Mouse (Mus musculus): Measurements from ENCODE around the gene Cryl1.

The Cryl1 gene

DNA sequence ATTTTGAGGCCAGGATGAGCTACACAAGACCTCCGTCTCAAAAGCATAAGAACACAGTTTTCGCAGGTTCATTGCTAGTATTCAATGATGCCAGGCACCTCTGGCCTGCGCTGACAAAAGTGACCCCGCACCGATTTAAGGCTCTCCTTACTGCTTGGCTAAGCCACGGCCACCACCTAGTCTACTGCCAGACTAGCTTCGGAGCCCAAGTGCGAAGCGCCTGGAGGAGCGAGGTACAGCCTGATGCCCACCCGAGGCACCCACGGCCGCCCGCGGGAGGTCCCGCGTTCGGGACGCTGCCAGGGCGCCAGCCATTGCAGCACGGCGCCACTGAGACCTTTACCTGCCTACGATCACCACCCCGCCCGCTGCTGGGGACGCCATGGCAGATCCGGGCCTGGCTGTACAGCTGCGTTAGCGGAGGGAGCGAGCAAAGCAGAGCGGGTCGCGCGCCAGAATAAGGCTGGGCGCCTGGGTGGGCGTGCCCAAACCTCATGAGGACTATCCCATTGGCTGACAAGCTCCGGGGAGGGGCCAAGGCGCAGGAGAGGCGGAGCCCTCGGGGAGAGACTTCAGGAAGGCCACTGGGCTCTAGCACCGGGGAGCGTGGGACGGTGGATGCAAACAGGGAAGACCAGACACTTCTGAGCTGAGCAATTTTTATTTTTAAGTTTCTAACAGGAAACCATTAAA lies at the start of gene Cryl1:
Cryl1 (minus strand) TSS at position 465 of the 693 bp plus-strand sequence.
- DNase-seq: peak; percentile 97

DNA sequence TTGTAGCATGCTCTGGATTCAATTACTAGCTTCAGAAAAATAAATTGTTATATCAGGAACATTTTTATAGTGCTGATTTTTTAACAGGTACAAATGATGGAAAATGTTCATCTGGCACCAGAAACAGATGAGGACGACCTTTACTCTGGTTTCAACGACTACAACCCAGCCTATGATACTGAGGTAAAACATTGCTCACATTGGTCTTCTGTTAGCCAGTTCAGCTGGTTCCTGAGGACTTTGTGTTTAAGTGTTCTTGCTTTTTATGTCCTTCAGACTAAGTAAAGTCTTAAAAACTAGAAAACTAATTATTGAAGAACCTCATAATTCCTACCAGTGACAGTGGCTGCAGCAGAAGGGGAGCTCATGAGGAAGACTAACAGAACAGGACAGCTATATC lies 32.1 kb upstream of the Cryl1 start:
- DNase-seq: no peak

DNA sequence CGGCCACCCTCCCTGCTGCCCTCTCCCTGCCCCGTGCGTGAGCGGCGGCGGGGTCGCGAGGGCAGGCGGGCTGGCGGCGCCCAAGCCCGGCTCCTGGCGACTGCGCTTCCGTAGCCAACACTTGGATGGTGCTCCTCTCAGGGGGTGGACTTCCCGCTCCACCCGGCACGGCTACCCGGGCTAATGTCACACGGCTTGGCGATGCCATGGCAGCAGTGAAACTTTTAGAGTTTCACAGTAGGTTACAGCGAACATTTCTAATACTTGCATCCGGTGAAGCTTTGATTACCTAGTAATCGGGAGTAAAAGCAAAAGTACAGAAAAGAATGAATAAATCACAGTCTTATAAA lies 25.9 kb upstream of the Cryl1 start:
- DNase-seq: no peak

DNA sequence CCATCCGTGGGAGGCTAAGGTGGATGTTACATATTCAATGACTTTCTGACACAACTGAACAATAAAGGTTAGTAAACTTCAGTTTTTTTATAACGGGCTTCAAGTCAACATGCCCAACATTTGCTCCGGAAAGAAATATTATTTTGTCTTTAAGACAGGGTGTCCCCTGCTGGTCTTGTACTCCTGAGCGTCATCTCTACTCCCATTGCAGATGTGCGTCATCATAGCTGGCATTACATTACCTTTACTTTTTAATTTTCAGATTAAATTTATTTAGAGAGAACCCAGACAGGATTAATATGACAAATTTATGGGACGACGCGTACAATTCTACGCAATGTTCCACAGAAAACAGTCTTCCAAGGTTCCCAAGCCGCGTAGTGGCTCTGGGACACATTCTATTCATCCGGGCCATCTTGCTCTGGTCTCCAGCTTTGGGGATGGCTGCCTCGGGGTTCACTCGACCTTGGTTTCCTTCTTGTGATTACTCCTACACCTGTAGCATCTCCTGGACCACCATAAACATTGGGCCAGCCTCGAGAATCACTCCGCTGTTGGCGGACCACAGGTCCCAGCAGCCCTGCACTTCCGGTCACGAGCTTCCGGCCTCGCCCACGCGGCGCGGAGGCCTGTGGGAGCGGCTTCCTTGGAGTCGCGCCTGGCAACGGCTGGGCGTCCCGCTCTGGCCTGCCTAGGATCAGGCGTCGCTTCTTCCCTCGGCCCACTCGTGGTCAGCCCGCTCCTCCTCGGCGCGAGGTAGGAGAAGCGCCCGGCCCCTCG lies 25.3 kb upstream of the Cryl1 start, which contains the start of gene Ift88:
Ift88 (plus strand) TSS at position 631 of the 780 bp plus-strand sequence.
- peak; percentile 92 for DNase-seq

DNA sequence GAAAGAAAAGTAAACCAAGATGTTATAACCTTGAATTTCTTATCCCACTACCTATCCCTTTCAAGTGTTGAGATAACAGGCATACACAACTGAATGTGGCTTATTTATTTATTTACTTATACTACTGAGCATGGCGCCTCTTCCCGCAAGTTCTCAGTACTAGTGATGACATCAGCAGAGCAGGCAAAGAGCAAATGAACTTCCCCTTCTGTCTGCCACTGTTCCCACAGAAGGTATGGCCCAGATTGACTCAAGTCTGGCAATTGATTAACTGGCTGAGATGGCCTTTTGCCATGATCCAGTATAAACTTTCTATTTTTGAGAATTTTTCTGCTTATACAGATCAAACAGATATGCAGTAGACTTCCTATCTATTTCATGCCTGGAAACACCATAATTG lies 18.9 kb upstream of the Cryl1 start:
- no peak for DNase-seq

DNA sequence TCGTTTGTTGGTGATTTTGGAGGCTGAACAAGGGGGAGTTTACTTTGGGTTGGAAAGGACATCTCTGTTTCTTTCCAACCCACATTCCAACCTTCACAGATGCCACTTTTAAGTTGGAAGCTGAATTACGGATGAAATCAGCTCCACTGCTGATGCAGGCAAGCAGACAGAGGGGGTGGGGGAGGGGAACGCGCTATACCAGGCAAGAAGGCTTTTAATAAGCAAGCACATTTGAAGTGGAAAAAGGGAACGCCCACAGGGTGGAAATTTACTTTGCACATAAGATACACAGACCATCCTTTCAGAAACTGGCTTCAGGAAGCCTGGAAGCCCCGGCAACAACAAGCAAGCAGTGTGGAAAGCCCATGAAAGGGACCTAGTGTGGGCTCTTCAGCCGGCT lies 13.8 kb upstream of the Cryl1 start:
- DNase-seq: no peak

DNA sequence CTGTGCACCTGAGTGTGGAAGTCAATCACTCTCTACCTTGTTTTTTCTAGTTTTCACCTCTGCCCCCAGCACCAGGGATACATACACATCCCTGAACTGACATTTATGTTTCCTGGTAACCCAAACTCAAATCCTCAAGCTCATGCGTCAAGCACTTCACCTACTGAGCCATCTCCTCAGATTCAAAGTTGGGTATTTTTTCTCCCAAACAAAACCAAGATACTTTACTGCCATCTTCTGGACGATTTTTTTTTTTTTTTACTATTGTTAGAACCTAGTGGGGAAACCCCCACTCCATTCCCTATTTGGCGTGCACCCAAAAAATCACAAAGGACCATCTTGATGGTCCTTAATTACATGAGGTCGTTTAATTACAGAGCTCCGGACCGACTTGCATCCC lies 10.8 kb upstream of the Cryl1 start:
- DNase-seq: no peak

DNA sequence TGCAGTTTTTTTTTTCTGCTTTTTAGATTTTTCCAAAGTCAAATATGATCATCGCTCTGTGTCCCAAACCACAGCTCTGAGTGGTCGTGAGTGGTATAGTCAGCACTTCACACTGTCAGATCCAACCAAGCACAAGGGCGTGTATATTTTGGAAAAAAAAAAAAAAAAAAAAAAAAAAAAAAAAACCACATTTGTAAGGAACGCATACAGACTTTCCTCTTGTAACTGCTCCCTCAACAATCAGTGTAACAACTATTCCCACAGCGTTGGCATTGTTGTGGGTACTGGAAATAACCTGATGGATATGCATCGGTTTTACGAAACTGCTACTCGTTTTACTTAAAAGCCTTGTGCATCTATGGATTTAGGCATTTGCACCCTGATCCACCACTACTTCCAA lies 9.8 kb upstream of the Cryl1 start:
- DNase-seq: no peak

DNA sequence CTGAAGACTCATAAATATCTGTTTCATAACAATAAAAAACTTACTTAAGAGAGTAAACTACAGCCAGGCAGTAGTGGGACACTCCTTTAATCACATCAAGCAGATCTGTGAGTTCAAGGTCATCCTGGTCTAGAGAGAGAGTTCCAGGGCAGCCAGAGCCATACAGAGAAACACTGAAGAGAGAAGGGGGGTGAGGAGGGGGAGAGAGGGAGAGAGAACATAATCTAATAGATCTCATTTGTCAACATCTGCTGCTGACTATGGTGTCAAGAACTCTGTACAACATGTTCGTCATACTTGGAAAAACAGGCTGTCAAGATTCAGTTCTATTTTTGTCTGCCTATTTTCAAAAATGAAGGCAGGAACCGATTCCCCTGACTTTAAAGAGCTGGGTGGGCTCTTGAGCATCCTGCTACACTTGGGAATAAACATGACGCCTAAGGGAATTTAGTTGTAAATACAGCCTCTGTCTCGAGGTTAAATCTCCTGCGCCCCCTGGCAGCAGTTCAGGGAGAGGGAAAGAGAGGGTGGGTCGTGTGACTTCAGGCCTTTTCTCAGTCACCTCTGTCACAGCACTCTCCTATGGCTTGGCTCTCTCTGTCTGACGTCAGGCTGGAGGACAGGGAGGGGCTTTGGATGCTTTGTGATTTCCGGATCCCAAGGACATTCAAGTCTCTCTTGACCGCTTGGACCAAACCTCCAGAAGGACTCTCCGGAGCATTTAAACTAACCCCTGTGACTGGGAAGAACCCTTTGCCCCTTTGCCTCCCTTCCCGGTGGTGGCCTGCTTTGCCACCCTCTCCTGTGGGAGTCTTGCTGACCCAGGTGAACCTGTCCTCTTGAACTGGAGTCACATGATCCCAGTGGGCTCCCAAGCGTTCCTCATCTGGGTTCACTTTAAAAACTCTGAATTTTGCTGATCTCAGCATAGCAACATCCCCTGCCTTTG lies 9.0 kb upstream of the Cryl1 start:
- peak; percentile 71 for DNase-seq

DNA sequence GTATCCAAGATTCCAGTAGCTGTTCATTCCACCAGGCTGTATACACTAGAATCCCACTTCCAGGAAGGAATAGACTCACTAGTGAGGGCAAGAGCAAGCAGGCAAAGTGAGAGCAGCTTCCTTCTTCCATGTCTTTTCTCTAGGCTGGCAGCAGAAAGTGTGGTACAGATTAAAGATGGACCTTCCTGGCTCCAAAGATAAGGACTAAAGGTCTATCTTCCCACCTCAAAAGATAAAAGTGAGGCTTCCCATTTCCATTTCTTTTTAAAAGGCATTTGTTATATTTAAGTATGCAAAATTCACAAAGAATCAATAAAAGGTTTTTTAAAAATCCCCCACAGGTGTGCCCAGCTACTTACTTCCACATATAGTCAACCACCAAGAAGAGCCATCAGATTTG lies 4.5 kb upstream of the Cryl1 start:
- no peak for DNase-seq

DNA sequence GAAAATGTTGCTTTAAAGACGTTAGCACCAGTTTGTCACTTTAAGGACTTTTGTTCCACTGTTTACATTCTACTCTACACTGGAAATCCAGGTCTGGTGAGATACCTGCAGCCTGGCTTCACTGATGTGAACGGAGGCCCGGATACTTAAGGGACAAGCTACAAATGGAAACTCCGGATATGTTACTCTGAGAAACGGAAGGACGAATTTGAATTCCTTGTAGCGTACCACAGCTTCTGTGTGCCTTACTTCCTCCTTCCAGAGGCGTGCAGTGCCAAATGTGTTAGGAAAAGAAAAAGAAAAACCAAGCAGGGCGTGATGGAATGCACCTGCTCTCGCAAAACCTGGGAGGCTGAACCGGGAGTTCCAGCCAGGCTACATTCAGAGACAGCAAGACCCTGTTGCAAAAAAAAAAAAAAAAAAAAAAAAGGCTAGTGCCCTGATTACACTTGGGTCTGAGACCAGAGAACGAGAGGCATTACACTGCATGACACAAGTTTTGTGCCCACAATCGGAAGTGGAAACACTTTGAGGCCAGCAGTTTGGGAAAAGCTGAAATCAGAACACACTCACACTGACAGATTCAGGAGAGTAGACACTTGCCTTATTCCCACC lies 591 bp upstream of the Cryl1 start:
- peak; percentile 37 for DNase-seq

DNA sequence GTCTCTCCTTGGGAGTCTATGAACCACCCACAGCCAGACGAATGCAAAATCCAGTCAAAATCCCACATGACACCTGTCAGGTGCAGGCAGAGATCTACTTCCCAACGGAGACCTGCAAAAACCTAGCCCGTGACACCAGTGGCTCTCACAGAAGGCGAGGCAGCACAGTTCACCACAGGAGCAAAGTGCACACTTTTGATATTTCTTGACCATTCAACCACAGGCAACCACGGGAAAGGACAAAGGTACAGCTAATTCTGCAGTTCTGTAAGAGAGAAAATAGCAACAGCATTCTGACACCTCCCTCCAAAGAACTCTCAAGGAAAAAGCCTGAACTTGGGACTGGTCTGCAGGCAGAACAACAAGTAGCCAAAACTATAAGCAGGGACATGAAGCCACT lies 1.1 kb downstream of the Cryl1 start:
- DNase-seq: no peak

DNA sequence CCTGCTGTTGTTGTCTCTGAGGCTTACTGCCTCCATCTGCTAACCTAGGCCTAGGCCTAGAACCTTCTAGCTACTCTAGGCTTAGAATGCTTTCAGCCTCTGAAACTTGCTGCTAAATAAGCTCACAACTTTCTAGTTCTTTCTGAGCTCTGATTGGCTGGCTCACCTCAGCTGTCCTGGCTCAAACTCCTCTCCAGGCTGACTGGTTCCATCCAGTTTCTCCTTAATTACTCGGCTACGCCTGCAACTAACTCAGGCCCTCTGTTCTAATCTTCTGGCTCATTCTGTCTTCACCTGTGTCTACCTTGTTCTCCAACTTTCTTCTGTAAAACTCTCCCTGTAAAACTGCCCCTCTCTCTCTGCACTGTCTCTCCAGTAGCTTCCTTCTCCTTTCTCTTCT lies 2.9 kb downstream of the Cryl1 start:
- DNase-seq: no peak

DNA sequence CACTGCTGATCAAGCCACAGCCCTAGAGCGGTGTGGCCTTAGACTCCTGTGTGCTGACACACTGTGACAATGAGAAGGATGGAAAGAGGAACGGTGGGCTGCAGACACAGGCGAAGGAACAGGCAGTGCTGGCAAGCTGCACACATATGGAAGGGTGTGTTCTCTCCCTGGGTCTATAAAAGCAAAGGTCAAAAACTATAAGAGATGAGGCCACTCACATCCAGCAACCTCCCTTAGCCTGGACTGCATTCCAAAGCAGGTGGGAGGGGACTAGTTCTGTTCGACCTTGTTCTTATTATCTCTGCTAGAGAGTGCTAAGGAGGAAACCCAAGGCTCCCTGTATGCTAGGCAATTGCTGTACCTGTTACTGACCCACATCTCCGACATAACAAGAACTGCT lies 6.1 kb downstream of the Cryl1 start:
- DNase-seq: no peak

DNA sequence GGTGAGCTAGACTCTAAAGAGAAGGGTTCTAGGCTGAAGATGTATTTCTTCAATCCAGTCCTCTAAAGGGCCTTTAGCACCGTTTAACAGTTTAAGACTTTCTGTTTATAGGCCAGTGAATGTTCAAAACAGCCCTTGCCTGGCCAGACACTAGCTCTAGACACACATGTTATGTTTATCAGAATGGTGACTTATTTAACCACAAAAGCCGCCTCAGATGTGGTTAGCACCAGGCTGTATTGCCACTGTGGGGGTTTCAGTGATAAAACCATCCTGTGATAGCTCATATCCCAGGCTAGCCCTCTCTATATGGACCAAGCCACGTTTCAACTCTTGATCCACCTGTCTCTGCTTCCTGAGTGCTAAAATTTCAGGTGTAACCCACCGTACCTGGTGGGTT lies 6.7 kb downstream of the Cryl1 start:
- DNase-seq: no peak

DNA sequence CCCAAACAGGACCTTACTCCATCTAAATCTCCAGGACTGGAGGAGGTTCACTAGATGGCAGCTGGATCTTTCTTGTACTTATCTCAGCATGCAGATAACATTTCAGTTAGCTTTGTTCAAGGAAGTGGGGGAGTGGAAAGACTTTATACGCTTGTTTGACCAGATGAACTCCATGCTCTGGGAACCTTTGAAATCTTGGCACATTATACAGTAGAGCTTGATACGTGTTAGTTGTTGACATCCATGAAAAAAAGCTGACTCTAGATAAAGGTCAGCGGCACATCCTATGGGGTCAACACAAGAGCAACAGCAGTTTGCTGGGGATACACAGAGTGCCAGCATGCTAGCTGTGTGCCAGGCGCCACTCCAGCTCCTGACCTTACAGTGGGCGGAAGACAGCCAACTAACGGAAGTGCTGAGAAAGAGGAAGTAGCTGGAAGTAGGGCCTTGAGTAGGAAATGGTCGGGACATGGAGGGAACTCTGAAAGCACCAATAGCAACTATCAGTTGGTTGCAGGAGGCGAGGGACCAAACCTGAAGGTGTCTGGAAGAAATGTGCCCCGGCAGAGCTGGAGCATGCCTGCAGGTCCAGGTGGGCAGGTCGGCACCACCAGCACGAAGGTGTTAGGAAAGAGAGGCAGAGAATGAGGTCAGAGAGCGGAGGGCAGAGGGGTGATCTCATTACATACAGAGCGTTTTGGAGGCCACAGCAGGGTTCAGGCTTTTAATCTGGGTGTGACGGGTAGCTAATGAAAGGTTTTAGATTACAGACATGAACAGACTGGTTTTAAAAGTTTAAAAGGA lies 11.4 kb downstream of the Cryl1 start:
- DNase-seq: no peak

DNA sequence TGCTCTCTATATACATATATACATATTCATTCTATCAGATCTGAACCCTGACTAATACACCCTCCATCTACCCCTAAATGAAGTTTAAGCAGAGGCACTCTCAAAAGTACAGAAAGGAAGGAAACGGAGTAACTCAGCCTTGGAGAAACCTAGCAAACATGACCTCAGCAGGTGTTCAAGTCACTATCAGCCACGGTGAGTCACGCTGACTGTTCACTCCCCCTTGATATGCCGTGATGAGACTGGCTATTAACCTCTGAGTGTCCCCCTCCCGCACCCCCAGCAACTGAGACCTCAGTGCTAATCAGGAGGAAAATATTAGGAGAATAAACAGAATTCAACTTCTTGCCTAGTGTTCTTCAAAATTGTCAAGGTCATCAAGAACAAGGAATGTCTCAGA lies 12.7 kb downstream of the Cryl1 start:
- DNase-seq: no peak

DNA sequence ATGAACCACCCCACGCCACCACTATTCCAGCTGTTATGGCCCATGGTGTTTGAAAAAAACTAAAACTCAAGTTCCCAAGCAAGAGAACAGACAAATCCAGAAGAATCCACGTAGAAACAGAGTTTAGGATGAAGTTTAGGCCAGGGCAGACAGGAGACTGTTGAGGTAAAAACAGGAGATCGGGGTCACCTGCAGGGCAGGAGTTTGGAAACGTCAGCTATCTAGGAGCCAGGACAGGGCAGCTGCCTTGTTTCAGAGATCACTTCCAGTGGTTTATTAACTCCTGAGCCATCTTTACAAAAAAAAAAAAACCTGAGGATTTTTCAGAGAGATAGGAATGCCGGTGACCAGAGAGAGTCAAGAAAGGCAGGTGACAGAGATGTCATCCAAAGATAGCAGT lies 20.8 kb downstream of the Cryl1 start:
- no peak for DNase-seq

DNA sequence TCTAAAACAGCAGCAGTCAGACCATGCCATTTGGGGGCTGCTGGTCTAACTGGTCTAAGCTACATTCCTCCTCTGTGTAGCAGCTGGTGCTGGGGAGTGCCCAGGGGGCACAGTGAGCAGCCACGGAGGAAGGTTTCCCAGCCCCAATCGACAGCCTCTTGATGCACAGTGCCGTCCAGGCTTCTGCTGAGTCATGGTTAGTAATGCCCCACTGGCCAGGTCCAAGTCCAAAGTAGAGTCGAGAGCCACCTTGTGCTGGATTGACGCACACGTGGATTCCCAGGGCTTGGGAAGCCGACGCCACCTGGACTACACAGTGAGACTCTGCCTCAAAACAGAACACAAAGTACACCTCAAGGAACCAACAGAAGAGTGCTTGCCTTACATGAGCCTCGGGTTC lies 21.4 kb downstream of the Cryl1 start:
- no peak for DNase-seq

DNA sequence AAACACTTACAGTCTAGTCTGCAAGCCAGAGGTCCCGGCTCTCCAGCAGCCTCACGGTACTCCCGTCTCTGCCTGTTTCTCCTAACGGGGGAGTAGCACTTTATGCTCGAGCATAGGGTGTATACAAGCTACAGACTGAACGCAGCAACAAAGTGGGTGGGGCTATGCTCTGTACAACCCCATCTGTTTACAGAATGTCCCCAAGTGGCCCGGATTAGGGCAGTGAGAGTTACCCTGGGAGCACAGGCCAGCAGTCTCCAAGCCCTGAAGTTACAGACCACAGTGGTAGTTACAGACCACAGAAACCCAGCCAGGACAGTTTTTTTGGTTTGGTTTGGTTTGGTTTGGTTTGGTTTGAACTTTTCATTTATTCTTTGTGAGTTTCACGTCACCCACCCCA lies 22.3 kb downstream of the Cryl1 start:
- no peak for DNase-seq

DNA sequence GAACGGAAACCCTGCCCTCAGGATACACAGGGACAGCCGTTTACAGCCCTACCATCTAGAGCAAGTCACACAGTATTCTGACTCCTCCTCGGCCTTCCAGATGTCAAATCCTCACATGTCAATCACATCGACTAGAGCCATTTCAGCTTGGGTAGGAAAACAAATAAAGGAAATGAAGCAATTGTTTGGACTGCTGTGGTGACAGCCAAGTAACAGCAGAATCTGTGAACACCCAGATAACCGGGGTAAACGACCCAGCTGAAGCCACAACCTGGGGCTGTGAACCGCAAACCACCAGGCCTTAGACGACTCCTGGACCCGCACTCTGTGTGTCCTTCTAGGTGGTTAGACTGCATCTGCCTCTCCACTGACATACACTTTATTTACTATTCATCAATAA lies 23.1 kb downstream of the Cryl1 start:
- DNase-seq: no peak
